Mouse (Mus musculus) neural tube, embryonic 10.5 days (tissue): ENCODE measurements around the gene Myh14.

Source experiments
- DNase-seq: peaks from one replicate; pipeline ENCODE4 v3.0.0-alpha.2; 2017; ENCODE audit warnings: low spot score; ENCODE audit errors: extremely low spot score

The Myh14 gene

GRCm38 (mm10) chr7:44584265-44584804, 86.3 kb downstream of the Myh14 start:
- DNase-seq, result no peak

- no peak for DNase-seq
These were observed 87.5 kb downstream of the Myh14 start for GRCm38 (mm10) chr7:44583146-44583545.

GRCm38 (mm10) chr7:44582709-44583108, 87.9 kb downstream of the Myh14 start:
- DNase-seq, result no peak

GRCm38 (mm10) chr7:44581637-44582036, 89.0 kb downstream of the Myh14 start:
- no peak for DNase-seq

GRCm38 (mm10) chr7:44576333-44576844, 94.3 kb downstream of the Myh14 start:
- no peak for DNase-seq

GRCm38 (mm10) chr7:44572956-44573484, 97.6 kb downstream of the Myh14 start:
- DNase-seq, result no peak

GRCm38 (mm10) chr7:44572213-44572701, 98.4 kb downstream of the Myh14 start, which contains the start of gene Napsa:
Gene Napsa (plus strand): TSS chr7:44572380.
- no peak for DNase-seq

GRCm38 (mm10) chr7:44571811-44572210, 98.8 kb downstream of the Myh14 start:
- DNase-seq, result no peak

GRCm38 (mm10) chr7:44570989-44571388, 99.7 kb downstream of the Myh14 start:
- no peak for DNase-seq

GRCm38 (mm10) chr7:44568803-44569202, 101.8 kb downstream of the Myh14 start:
- DNase-seq, result no peak

- no peak for DNase-seq
These were observed 105.2 kb downstream of the Myh14 start for GRCm38 (mm10) chr7:44565414-44565813.

GRCm38 (mm10) chr7:44564486-44564885, 106.2 kb downstream of the Myh14 start:
- no peak for DNase-seq

GRCm38 (mm10) chr7:44563284-44563683, 107.4 kb downstream of the Myh14 start:
- DNase-seq, result no peak

- DNase-seq, result peak; percentile 73
These were observed 109.9 kb downstream of the Myh14 start for GRCm38 (mm10) chr7:44560435-44561400.

- no peak for DNase-seq
These were observed 113.0 kb downstream of the Myh14 start for GRCm38 (mm10) chr7:44557629-44558028.
